Mouse (Mus musculus) embryonic facial prominence, embryonic 15.5 days (tissue): ENCODE measurements around the gene Cox6a2. TPM values are rescaled to one million over a fixed set of nuclear protein-coding genes. Genes with fewer than 3 reads are reported as not detected.
A peak's percentile ranks its signal among the peaks of the same experiment; 100 is the strongest.

Source experiments
- ATAC-seq: fragments of 200-750 bp; cut with Nextera tagmentation; 2 replicates; pipeline ENCODE4 v1.8.0; 2017; ENCODE audit warnings: low read depth, moderate TSS enrichment; ENCODE audit not compliant: insufficient number of reproducible peaks, low FRiP score, low TSS enrichment
- H3K27ac ChIP-seq: fragments of 300-500 bp; sonication (generic); replicated peaks from 2 replicates; pipeline ENCODE4 v1.5.1; 2015; ENCODE audit warnings: mild to moderate bottlenecking, inconsistent platforms
- H3K27me3 ChIP-seq: fragments of 300-500 bp; sonication (generic); 2 replicates; pipeline ENCODE4 v1.6.1; 2015; ENCODE audit warnings: inconsistent platforms
- H3K36me3 ChIP-seq: fragments of 300-500 bp; sonication (generic); 2 replicates; pipeline ENCODE4 v1.6.1; 2015; ENCODE audit warnings: mild to moderate bottlenecking, inconsistent platforms
- H3K4me1 ChIP-seq: fragments of 300-500 bp; sonication (generic); 2 replicates; pipeline ENCODE4 v1.6.1; 2015; ENCODE audit warnings: inconsistent platforms
- H3K4me2 ChIP-seq: fragments of 300-500 bp; sonication (generic); replicated peaks from 2 replicates; pipeline ENCODE4 v1.6.1; 2015; ENCODE audit warnings: mild to moderate bottlenecking, inconsistent platforms
- H3K4me3 ChIP-seq: fragments of 300-500 bp; sonication (generic); replicated peaks from 2 replicates; pipeline ENCODE4 v1.5.1; 2015; ENCODE audit warnings: mild to moderate bottlenecking, inconsistent platforms
- H3K9ac ChIP-seq: fragments of 300-500 bp; sonication (generic); 2 replicates; pipeline ENCODE4 v1.6.1; 2015; ENCODE audit warnings: inconsistent platforms
- H3K9me3 ChIP-seq: fragments of 300-500 bp; sonication (generic); replicated peaks from 2 replicates; pipeline ENCODE4 v1.6.1; 2016; ENCODE audit warnings: inconsistent platforms
- WGBS: fragments of 180-500 bp; shearing (Covaris S2); methylation state at CpG from one replicate; pipeline ENCODE4 v1.1.7; 2015; 5-methylcytosine and 5-hydroxymethylcytosine counted together
- polyA plus RNA-seq: library from polyadenylated mRNA; unstranded; fragments of >200 nt; fragmentation: Nextera tagmentation; extraction: Ambion mirVana; gene quantifications from 2 replicates; pipeline ENCODE4 v1.2.1, GENCODE M21; 2015

Cox6a2 gene
- polyA plus RNA-seq = 51.6 and 67.7 TPM in 2 replicates

GRCm38 (mm10) chr7:128206152-128206551 lies at the start of gene Cox6a2:
Cox6a2 (minus strand) TSS chr7:128206387.
- Histone ChIP-seq H3K4me1 (no peaks in the 10 kb centered on the region), H3K4me2 (no peak within 1 kb of the TSS), H3K4me3 (no peak within 1 kb of the TSS), H3K27me3 (0 out of 2 replicates have a peak, but pooled peaks cover 3% of the 10 kb centered on the region), H3K36me3 (no peaks in the 10 kb centered on the region), H3K27ac (no peak within 1 kb of the TSS), H3K9me3 (no peaks in the 10 kb centered on the region), H3K9ac (no peak within 1 kb of the TSS)
- whole genome bisulfite sequencing = 77% methylated on average over 6 of the region's 6 CpGs
- ATAC-seq = no peak

- WGBS = 88% methylated on average over 5 of the region's 5 CpGs
Measured at GRCm38 (mm10) chr7:128255757-128256156, 49.6 kb upstream of the Cox6a2 start.

GRCm38 (mm10) chr7:128254978-128255377 lies 48.8 kb upstream of the Cox6a2 start:
- H3K9ac ChIP-seq = no peak overlapping the region
- no peak for ATAC-seq
- no peaks in the 10 kb centered on the region for H3K9me3 ChIP-seq
- H3K4me2 ChIP-seq = no peak overlapping the region
- peaks cover 16% of the 10 kb centered on the region for H3K4me1 ChIP-seq
- WGBS = 69% methylated on average over 2 of the region's 2 CpGs
- peaks cover 25% of the 10 kb centered on the region for H3K36me3 ChIP-seq
- H3K4me3 ChIP-seq = no peak overlapping the region
- H3K27me3 ChIP-seq = no peaks in the 10 kb centered on the region
- H3K27ac ChIP-seq = no peak overlapping the region

More at GRCm38 (mm10) chr7:128255757-128256156, 49.6 kb upstream of the Cox6a2 start:
- Histone ChIP-seq H3K9ac (no peak overlapping the region), H3K27ac (no peak overlapping the region), H3K36me3 (peaks cover 22% of the 10 kb centered on the region), H3K27me3 (no peaks in the 10 kb centered on the region), H3K4me1 (peaks cover 16% of the 10 kb centered on the region), H3K4me3 (no peak overlapping the region), H3K9me3 (no peaks in the 10 kb centered on the region), H3K4me2 (no peak overlapping the region)
- no peak for ATAC-seq

- H3K27ac ChIP-seq = no peak overlapping the region
- no peak overlapping the region for H3K9ac ChIP-seq
- peaks cover 30% of the 10 kb centered on the region for H3K36me3 ChIP-seq
- 13% methylated on average over 24 of the region's 24 CpGs for WGBS
- H3K4me3 ChIP-seq = peak overlapping the region; percentile 14; the same call in 1 of the 2 replicates
- H3K4me2 ChIP-seq = peak overlapping the region; percentile 39
- peaks cover 28% of the 10 kb centered on the region for H3K4me1 ChIP-seq
- no peaks in the 10 kb centered on the region for H3K27me3 ChIP-seq
- no peak for ATAC-seq
- H3K9me3 ChIP-seq = no peaks in the 10 kb centered on the region
Measured at GRCm38 (mm10) chr7:128252609-128253008, 46.4 kb upstream of the Cox6a2 start.

- no peak for ATAC-seq
- Histone ChIP-seq H3K27ac (no peak overlapping the region), H3K4me3 (peak overlapping the region; percentile 14; the same call in 1 of the 2 replicates), H3K9ac (no peak overlapping the region), H3K27me3 (no peaks in the 10 kb centered on the region), H3K9me3 (no peaks in the 10 kb centered on the region), H3K4me2 (peak overlapping the region; percentile 39), H3K4me1 (peaks cover 29% of the 10 kb centered on the region), H3K36me3 (peaks cover 30% of the 10 kb centered on the region)
- WGBS = 45% methylated on average over 12 of the region's 12 CpGs
Measured at GRCm38 (mm10) chr7:128251946-128252345, 45.8 kb upstream of the Cox6a2 start.

- no peak overlapping the region for H3K4me3 ChIP-seq
- peaks cover 33% of the 10 kb centered on the region for H3K36me3 ChIP-seq
- H3K9ac ChIP-seq = no peak overlapping the region
- no peak overlapping the region for H3K27ac ChIP-seq
- 81% methylated on average over 5 of the region's 5 CpGs for WGBS
- H3K4me1 ChIP-seq = peaks cover 40% of the 10 kb centered on the region
- H3K27me3 ChIP-seq = no peaks in the 10 kb centered on the region
- no peak overlapping the region for H3K4me2 ChIP-seq
- no peaks in the 10 kb centered on the region for H3K9me3 ChIP-seq
- ATAC-seq = no peak
Measured at GRCm38 (mm10) chr7:128249998-128250397, 43.8 kb upstream of the Cox6a2 start.

- Histone ChIP-seq H3K4me3 (peak overlapping the region; percentile 54), H3K27me3 (no peaks in the 10 kb centered on the region), H3K36me3 (peaks cover 37% of the 10 kb centered on the region), H3K9me3 (no peaks in the 10 kb centered on the region), H3K4me2 (peak overlapping the region; percentile 55), H3K27ac (no peak overlapping the region), H3K9ac (0 out of 2 replicates have a peak overlapping the region, but pooled peaks have one; percentile 12), H3K4me1 (peaks cover 40% of the 10 kb centered on the region)
- ATAC-seq = no peak
- WGBS = 79% methylated on average over 10 of the region's 10 CpGs
Measured at GRCm38 (mm10) chr7:128248081-128249042, 42.2 kb upstream of the Cox6a2 start.

GRCm38 (mm10) chr7:128247443-128247842 lies 41.3 kb upstream of the Cox6a2 start:
- H3K4me3 ChIP-seq = peak overlapping the region; percentile 54
- H3K27ac ChIP-seq = peak overlapping the region; percentile 96
- 1% methylated on average over 13 of the region's 13 CpGs for WGBS
- no peaks in the 10 kb centered on the region for H3K27me3 ChIP-seq
- H3K9me3 ChIP-seq = no peaks in the 10 kb centered on the region
- ATAC-seq = peak; percentile 69
- peaks cover 42% of the 10 kb centered on the region for H3K36me3 ChIP-seq
- peak overlapping the region; percentile 55 for H3K4me2 ChIP-seq
- peak overlapping the region; percentile 67 for H3K9ac ChIP-seq
- H3K4me1 ChIP-seq = peaks cover 35% of the 10 kb centered on the region

GRCm38 (mm10) chr7:128246496-128247391 lies 40.6 kb upstream of the Cox6a2 start, which contains the start of gene Tgfb1i1:
Tgfb1i1 (plus strand) TSS chr7:128246812.
- 1% methylated on average over 27 of the region's 30 CpGs for WGBS
- no peaks in the 10 kb centered on the region for H3K27me3 ChIP-seq
- peak within 1 kb of the TSS; percentile 55 for H3K4me2 ChIP-seq
- H3K4me3 ChIP-seq = peak within 1 kb of the TSS; percentile 54
- H3K36me3 ChIP-seq = peaks cover 45% of the 10 kb centered on the region
- ATAC-seq = peak; percentile 88
- H3K27ac ChIP-seq = peak within 1 kb of the TSS; percentile 96
- peaks cover 28% of the 10 kb centered on the region for H3K4me1 ChIP-seq
- peak within 1 kb of the TSS; percentile 67 for H3K9ac ChIP-seq
- H3K9me3 ChIP-seq = no peaks in the 10 kb centered on the region

- H3K36me3 ChIP-seq = peaks cover 49% of the 10 kb centered on the region
- H3K27me3 ChIP-seq = no peaks in the 10 kb centered on the region
- H3K9ac ChIP-seq = no peak overlapping the region
- H3K4me3 ChIP-seq = no peak overlapping the region
- no peak for ATAC-seq
- H3K9me3 ChIP-seq = no peaks in the 10 kb centered on the region
- H3K4me2 ChIP-seq = peak overlapping the region; percentile 55
- peak overlapping the region; percentile 96 for H3K27ac ChIP-seq
- peaks cover 28% of the 10 kb centered on the region for H3K4me1 ChIP-seq
- 83% methylated on average over 4 of the region's 4 CpGs for WGBS
Measured at GRCm38 (mm10) chr7:128245547-128245946, 39.4 kb upstream of the Cox6a2 start.
